Mouse (Mus musculus): ENCODE data around the gene Olfr187. TPM values are rescaled to one million over a fixed set of nuclear protein-coding genes. Genes with fewer than 3 reads are reported as not detected.

The Olfr187 gene
- polyA plus RNA-seq, 1 experiment from 2014 or later = not detected

Other genes with a start within 250 kb of the Olfr187 start
- gene Olfr173, start 239.5 kb downstream of the Olfr187 start, polyA plus RNA-seq (2016; fragmentation: Nextera tagmentation; extraction: Ambion mirVana) = not detected in 2 replicates
- not detected in 2 replicates for gene Olfr175-ps1, start 213.0 kb downstream of the Olfr187 start, polyA plus RNA-seq (2016; fragmentation: Nextera tagmentation; extraction: Ambion mirVana)
- not detected in 2 replicates for gene Olfr177, start 165.0 kb downstream of the Olfr187 start, polyA plus RNA-seq (2016; fragmentation: Nextera tagmentation; extraction: Ambion mirVana)
- gene Olfr178, start 147.7 kb downstream of the Olfr187 start, polyA plus RNA-seq (2016; fragmentation: Nextera tagmentation; extraction: Ambion mirVana) = not detected in 2 replicates
- gene Olfr181, start 111.0 kb downstream of the Olfr187 start, polyA plus RNA-seq (2016; fragmentation: Nextera tagmentation; extraction: Ambion mirVana) = not detected in 2 replicates
- gene Olfr180, start 110.4 kb downstream of the Olfr187 start, polyA plus RNA-seq (2016; fragmentation: Nextera tagmentation; extraction: Ambion mirVana) = not detected in 2 replicates
- not detected in 2 replicates for gene Olfr183, start 44.4 kb downstream of the Olfr187 start, polyA plus RNA-seq (2016; fragmentation: Nextera tagmentation; extraction: Ambion mirVana)
- not detected in 2 replicates for gene Olfr186, start 9.5 kb downstream of the Olfr187 start, polyA plus RNA-seq (2016; fragmentation: Nextera tagmentation; extraction: Ambion mirVana)
- not detected in 2 replicates for gene Olfr190, start 38.2 kb upstream of the Olfr187 start, polyA plus RNA-seq (2016; fragmentation: Nextera tagmentation; extraction: Ambion mirVana)
- not detected in 2 replicates for gene Olfr191, start 50.1 kb upstream of the Olfr187 start, polyA plus RNA-seq (2016; fragmentation: Nextera tagmentation; extraction: Ambion mirVana)
- gene Olfr193, start 72.1 kb upstream of the Olfr187 start, polyA plus RNA-seq (2016; fragmentation: Nextera tagmentation; extraction: Ambion mirVana) = not detected in 2 replicates
- gene Olfr194, start 81.3 kb upstream of the Olfr187 start, polyA plus RNA-seq (2016; fragmentation: Nextera tagmentation; extraction: Ambion mirVana) = not detected in 2 replicates
- not detected in 2 replicates for gene Olfr195, start 107.3 kb upstream of the Olfr187 start, polyA plus RNA-seq (2016; fragmentation: Nextera tagmentation; extraction: Ambion mirVana)
- gene Olfr196, start 130.7 kb upstream of the Olfr187 start, polyA plus RNA-seq (2016; fragmentation: Nextera tagmentation; extraction: Ambion mirVana) = not detected in 2 replicates
- gene Olfr198, start 163.8 kb upstream of the Olfr187 start, polyA plus RNA-seq (2016; fragmentation: Nextera tagmentation; extraction: Ambion mirVana) = not detected in 2 replicates
- not detected in 2 replicates for gene Olfr199, start 180.0 kb upstream of the Olfr187 start, polyA plus RNA-seq (2016; fragmentation: Nextera tagmentation; extraction: Ambion mirVana)
- not detected in 2 replicates for gene Olfr201, start 232.9 kb upstream of the Olfr187 start, polyA plus RNA-seq (2016; fragmentation: Nextera tagmentation; extraction: Ambion mirVana)
- not detected in 2 replicates for gene Olfr202, start 247.0 kb upstream of the Olfr187 start, polyA plus RNA-seq (2016; fragmentation: Nextera tagmentation; extraction: Ambion mirVana)